Mouse (Mus musculus) hematopoietic stem cell, adult 5-6 weeks (primary cell): ENCODE measurements around the gene Armc7. TPM values are rescaled to one million over a fixed set of nuclear protein-coding genes. Genes with fewer than 3 reads are reported as not detected.
A peak's percentile ranks its signal among the peaks of the same experiment; 100 is the strongest.
"Not testable (repeated sequence)": the region's sequence is repeated elsewhere in the genome, so short reads cannot be mapped to it uniquely, and the experiment has no call there.

ENCODE experiments used
- ATAC-seq, 2 experiments: fragments of 125-278 bp in 1 of 2; replicated peaks in 1 of 2; 2 replicates each; pipeline ENCODE4 v1.8.0; 2016 to 2017; ENCODE audit warnings: inconsistent platforms in 2 of 2, mild to moderate bottlenecking in 2 of 2, moderate number of reproducible peaks in 2 of 2, low read depth in 1 of 2, moderate TSS enrichment in 1 of 2; ENCODE audit not compliant: low FRiP score in 2 of 2, poor library complexity in 2 of 2, severe bottlenecking in 2 of 2, insufficient read depth in 1 of 2, low TSS enrichment in 1 of 2
- total RNA-seq: library from RNA; stranded (forward); fragments of 172-1452, 232-1000 nt; gene quantifications from 2 replicates; pipeline ENCODE4 v1.2.3, GENCODE M21; 2017

Armc7 gene
- total RNA-seq, 1 experiment from 2014 or later = 14.9 TPM

DNA sequence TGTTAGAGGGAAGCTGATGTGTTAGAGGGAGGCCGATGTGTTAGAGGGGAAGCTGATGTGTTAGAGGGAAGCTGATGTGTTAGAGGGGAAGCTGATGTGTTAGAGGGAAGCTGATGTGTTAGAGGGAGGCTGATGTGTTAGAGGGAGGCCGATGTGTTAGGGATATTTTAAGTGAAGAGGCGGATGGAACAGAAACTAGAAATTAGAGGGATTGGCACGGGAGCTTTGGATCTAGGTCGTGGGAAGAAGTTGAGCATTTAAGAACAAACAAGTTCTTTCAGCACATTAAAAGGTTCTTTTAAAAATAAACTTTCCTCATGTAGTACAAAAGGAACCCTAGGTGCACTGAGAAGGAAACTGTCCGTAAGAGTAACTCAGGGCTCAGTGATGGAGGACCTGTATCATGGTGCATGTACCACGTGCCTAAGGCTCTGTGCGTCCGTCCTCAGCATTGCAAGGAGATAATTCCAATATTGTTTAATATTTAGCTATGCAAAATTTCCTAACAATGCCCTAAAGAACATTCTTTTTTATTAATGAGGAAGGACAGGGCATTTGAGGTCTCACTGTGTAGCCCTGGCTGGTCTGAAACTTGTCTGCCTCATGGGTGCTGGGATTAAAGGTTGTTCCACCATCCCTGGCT is 3.0 kb downstream of the Armc7 start:
- ATAC-seq = no peak

DNA sequence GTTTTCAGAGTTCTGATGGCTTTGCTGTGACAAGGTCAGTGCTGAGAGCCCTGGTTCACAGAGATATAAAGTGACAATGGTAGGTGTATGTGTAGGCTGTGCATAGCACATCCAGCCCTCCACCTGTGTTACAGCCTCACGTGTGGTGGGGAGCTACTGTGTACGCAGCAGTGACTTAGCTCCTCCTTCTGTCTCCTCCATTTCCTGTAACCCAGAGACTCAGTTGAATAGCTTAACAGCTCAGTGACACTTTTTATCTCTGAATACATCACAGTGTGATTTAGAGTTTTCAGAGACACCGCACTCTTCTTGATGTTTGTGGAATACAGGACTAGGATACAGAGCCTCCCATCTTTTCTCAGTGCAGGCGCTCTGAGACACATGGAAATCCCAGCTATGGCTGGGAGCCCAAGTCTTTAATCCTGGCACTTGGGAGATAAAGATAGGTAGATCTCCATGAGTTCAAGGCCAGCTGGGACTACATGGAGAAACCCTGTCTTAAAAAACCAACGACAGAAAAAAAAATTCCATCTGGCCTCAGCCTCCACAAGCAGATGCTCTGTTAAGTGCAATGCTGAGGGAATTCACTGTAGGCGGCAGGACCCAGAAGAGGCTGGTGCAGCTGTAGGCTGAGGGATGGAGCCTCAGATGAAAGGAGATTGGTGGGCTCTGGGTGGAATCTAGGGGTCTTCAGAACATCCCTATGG is 6.2 kb downstream of the Armc7 start:
- ATAC-seq = no peak

DNA sequence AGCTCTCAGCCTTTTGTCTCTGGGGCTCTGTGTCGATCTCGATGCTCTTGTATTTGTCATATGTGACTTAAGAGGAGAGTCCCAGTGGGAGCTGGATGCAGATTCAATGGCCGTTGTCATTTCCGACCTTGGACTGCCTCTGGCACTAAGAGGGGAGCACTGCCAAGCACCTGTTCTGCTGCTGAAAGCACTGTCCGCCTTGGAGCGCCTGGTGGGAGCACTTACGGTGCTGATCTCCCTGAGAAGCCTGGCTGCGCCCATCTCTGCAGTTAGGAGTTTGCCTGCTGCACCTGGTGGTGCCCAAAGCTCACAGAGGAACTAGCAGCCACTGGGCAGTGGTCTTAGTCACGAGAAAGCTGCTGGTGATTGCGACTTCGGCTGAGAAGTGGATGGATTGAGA is 7.8 kb downstream of the Armc7 start:
- ATAC-seq = no peak

DNA sequence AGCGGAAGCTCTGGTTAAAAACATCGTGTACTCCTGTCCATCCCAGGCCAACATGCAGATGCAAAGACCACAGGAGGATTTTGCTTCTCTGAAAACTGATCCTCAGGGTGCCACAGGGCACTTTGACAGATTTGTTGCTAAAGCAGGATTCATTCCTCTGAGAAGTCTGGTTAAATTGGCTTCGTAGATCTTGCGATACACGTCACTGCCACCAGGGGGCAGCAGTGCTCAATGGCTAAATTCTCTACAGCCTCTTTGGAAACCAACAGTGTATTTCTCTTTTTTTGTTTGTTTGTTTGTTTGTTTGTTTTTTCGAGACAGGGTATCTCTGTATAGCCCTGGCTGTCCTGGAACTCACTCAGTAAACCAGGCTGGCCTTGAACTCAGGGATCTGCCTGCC is 8.3 kb downstream of the Armc7 start:
- peak; percentile 32 to 70; a peak in 1 of 4 replicates for ATAC-seq

DNA sequence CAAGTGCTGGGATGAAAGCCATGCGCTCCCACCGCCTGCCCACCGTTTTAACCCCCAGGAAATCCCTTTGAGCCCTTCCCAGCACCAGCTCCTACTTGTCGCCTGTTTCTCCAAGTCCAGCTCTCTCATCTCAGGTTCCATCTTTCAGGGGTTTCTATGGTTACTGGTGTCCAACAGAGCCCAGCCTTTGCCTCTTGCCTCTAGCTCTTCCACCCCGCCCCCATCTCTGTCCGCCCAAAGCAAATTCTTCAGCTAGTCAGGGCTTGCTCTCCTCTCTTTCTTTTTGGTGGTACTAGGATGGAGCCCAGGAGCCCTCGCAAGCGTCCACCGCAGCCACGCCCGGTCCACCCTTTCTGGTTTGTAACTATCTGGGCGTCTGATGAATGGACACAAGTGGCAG is 9.7 kb downstream of the Armc7 start:
- no peak for ATAC-seq

DNA sequence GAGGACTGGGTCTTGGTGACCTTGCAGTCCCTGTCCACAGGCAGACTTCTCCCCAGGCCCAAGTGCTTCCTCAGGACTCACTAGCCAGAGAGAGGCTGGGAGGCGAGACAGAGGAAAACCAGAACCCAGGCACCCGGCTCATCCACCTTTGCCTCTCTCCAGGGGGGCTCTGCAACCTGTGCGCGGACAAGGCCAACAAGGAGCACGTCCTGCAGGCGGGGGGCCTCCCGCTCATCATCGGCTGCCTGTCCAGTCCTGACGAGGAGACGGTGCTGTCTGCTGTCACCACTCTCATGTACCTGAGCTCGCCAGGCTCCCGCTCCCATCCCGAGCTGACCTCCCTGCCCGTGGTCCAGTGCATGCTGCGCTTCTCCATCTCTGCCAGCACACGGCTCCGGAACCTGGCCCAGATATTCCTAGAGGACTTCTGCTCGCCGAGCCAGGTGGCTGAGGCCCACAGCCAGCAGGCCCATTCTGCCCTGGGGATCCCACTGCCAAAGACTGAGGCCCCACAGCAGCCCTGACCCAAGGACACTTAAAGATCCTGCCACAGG is 13.2 kb downstream of the Armc7 start:
- ATAC-seq = no peak

DNA sequence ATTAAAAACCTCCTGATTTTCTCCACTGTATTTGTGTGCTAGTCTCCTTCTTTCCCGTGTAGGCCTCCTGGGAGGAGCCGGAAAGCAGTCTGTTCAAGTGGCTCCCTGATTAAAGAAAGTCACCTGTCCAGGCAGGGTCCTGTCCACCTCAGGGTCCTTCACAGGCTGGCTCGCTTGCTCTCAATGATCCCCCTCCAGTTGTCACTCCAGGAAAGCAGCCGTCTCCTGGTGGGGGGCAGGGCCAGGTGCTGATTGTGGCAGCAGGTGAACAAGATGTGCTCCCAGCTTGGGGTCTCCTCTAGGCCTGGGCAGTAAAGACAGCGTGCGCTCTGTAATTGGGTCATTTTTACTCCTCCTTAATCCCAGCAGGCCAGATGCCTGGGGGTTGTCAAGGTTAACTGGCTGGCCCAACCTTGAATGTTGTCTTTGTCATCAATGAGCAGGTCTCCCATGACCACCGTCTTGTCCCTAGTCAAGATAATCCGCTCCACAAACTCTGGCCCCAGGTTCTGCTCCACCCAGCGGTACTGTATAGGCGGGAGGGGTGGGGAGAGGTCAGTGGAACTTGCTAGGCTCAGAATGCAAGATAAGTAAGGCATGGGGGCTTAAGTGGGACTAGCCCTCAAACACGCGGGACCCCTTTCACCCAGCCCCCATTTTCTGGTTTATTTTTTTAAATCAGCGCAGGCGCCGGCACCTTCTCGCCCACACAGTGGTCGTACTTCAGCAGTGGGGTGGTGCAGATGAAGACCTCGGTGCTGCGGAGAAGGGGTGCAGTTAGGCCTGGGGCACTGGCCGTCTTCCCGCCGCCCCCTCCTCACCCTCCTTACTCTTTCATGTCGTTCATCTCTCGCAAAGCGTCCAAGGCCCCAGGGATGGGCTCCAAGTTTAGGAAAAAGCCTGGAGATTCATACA is 15.2 kb downstream of the Armc7 start:
- 0 out of 4 replicates have a peak, but pooled peaks of 1 of the 2 experiments have one; percentile 15 for ATAC-seq

DNA sequence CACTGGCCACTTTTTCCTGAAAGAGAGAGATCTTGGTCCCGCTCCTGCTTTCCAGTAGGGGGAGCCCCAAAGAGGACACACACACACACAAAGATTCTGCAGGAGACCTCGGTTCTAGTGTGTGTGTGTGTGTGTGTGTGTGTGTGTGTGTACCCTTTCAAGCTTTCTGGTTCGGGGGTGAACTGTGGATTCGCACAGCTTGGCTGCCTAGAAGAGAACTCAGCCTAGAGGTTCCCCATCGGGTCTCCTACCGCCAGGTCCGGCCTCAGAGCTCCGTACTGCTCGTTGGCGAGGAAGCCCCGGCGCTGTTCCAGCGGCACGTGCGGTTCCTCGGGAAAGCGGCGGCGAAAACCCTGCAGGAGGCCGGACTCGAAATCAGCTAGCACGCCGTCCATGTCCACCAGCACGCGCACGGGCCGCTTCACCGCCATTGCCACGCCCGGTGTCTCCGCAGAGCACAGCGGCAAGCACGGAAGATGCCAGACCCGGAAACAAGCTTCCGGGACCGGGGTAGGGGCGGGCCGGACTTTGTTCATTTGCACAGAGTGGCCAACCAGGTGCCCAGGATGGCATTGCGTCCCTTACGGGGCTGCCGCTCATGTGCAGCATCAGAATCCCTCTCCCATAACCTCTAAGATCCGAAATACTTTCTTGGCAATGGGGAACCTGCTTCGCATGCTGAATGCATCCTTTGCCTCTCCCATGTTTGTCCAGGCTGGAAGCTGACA is 16.1 kb downstream of the Armc7 start, which contains the start of gene Nt5c:
Gene Nt5c (minus strand): TSS at position 507 of the 728 bp plus-strand sequence.
- peak; percentile 81 to 96 for ATAC-seq

DNA sequence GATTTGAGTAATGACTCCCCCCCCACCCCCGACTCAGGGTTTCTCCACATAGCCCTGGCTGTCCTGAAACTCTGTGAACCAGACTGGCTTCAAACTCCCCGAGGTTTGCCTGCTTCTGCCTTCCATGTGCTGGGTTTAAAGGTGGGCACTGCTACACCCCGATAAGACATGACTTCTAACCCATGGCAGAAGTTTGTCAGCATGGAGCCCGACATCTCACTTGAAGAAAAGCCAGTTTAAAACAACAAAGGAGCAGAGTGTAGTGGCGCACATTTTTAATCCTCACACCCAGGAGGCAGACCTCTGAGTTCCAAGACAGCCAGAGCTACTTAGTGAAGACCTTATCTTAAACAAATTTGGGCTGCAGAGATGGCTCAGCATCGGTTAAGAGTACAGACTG is 16.9 kb downstream of the Armc7 start:
- ATAC-seq = no peak

DNA sequence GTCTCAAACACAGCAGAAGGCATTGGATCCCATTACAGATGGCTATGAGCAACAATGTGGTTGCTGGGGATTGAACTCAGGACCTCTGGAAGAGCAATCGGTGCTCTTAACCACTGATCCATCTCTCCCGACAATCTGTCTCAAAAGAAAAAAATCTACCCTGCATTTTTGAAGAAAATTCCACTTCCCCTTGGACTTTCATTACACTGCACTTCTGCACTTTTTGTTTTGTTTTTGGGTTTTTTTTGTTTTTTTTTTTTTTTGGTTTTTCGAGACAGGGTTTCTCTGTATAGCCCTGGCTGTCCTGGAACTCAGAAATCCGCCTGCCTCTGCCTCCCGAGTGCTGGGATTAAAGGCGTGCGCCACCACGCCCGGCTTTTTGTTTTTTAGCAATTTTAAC is 21.1 kb downstream of the Armc7 start:
- not testable (repeated sequence) for ATAC-seq

DNA sequence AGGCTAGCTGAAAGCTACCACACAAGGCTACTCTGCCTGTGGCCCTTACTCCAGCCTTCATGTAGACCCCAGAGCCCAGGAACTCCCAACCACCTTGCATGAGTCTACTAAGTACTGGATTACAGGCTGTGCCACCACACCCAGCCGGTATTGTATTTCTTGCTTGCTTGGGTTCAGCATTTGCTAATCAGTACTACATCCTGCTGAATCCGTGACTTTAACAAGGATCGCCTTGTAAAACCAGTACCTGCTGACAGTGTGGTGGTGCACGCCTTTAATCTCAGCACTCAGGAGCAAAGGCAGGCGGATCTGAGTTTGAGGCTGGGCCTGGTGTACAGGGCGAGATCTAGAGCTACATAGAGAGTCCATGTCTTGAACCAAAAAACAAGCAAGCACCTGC is 27.2 kb downstream of the Armc7 start:
- no peak for ATAC-seq

DNA sequence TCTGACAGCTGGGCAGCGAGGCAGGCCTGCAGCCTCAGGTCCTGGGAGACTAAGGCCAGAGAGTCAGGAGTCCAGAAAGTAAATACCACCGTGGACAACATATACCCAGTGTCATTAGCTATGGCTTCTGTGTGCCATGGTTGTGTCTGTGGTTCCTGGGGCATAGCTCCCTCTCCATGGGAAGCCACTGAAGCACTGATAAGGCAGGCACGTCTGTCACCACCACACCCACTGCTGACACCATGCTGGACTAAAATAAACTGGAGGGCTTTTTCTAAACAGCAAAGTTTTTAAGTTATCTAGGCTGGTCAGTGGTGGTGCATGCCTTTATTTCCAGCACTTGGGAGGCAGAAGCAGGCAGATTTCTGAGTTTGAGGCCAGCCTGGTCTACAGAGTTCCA is 31.1 kb downstream of the Armc7 start:
- ATAC-seq = no peak

DNA sequence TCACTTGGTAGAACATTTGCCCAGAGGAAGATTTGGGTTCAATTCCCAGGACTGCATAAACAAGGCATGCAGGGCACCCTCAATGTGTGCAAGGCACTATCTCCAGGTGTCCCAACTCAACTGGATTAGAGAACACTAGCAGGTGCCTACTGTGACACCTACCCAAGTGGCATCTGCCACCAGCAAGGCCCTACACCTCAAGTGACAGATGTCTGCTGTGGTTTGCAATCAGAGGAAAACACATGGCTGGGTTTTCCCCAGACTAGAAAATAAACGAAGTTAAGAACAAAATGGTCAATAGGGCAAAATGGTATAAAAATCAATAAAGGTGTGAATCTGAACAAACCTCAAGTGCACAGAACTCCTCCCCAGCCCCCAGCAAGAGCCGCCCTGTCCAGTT is 32.6 kb downstream of the Armc7 start:
- ATAC-seq = no peak

DNA sequence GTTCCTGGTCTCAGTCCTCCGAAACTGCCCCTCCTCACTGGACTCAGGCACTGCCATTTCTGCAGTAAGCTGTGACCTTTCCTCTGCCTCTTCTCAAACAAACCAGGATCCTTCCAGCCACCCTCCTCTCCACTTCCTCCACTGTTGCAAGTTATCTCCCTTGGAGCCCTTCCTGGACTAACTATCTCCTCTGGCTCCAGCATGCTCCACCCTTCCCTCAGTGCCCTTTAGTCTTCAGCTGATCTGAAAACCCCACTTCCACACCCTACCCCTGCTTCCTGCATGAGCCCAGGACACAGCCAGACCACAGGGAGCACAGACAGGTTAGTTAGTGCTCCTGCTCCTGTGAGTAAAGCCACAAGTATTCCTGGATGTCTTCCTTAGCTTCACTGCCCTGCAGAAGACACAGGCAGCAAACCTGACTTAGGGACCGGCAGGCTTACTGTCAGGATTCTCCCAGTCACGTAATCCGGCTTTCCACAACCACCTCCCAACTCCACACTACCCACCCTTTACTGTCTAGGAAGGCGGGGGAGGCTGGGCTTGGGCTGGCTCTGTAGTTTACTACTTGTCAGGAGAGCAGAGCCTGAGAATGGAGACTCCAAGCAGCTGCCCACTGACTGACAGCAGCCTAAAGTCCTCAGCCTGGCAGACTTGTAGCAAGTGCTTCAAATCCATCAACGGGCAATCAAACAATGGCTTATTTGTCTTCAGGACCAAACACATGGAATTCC is 34.5 kb downstream of the Armc7 start:
- no peak for ATAC-seq

DNA sequence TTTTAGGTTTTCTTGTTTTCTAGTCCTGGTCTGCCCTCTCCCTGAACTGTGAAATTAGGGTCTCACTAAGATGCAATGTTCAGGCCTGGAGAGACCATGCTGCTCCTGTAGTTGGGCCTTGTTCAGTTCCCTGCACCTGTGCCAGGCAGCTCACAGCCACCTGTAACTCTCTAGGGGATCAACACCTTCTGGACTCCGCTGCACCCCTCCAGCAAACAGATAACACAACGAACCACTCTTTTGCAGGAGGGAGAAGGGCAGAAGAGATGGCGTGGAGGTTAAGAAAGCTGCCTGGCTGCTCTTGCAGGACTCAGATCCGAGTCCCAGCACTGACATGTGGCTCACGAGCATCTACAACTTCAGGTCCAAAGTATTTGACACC is 35.0 kb downstream of the Armc7 start:
- ATAC-seq = no peak

DNA sequence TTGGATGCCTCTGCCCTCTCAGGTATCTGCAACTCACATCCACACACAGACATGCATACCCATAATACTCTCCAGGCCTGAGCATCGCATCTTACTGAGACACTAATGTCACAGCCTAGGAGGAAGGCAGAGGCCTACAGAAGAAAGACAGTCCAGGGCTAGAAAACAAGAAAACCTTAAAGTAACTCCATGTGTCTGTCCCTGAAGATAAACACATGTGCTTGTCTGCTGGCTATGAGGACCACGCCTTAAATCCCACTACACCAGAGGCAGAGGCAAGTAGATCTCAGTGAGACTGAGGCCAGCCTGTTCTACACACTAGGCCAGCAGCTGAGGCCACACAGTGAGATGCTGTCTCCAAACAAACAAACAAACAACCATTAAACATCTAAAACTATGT is 35.7 kb downstream of the Armc7 start:
- no peak for ATAC-seq

DNA sequence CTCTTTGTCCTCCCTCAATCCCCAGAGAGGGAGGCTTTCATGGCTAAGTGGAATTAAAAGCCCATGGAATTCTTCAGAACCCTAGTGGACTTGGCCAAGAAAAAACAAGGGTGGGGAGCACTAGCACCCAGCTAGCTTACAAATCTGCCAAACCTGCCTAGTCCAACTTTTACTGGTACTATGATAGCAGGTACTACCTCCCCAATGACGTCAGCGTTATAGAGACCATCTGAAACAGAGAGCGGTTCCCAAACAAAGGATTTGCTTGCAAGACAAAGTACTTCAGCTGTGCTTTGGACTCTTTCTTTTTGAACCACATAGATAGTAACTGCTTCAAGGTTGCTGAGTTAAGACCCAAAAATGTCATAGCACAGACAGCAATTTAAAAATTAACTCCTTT is 36.5 kb downstream of the Armc7 start:
- ATAC-seq = no peak
